Mouse (Mus musculus) liver, postnatal 0 days (tissue): ENCODE measurements around the gene Fbln2.

Experiments
- CTCF ChIP-seq: sonication (generic); IDR thresholded peaks from 2 replicates; pipeline ENCODE4 v1.5.1; 2016; ENCODE audit warnings: antibody characterized with exemption, low read depth
- EP300 ChIP-seq: IDR thresholded peaks from 2 replicates; pipeline ENCODE4 v1.6.1; 2016; ENCODE audit warnings: antibody characterized with exemption, low read depth, mild to moderate bottlenecking

- TF ChIP-seq EP300 = no peak
- no peak for TF ChIP-seq CTCF
These were observed 66.0 kb downstream of the Fbln2 start for GRCm38 (mm10) chr6:91278302-91278701.
